Mouse (Mus musculus) embryo, embryonic 9.5 days (tissue): ENCODE measurements around the gene Cd320.
"Not testable (repeated sequence)": the region's sequence is repeated elsewhere in the genome, so short reads cannot be mapped to it uniquely, and the experiment has no call there.

Experiments
- DNase-seq: peaks from one replicate; pipeline ENCODE4 v3.0.0-alpha.2; 2017; ENCODE audit errors: extremely low spot score

Gene Cd320

GRCm38 (mm10) chr17:33824997-33825330, 17.9 kb upstream of the Cd320 start:
- DNase-seq: peak; percentile 10

- DNase-seq: no peak
These were observed 17.4 kb upstream of the Cd320 start for GRCm38 (mm10) chr17:33825462-33825861.

DNA sequence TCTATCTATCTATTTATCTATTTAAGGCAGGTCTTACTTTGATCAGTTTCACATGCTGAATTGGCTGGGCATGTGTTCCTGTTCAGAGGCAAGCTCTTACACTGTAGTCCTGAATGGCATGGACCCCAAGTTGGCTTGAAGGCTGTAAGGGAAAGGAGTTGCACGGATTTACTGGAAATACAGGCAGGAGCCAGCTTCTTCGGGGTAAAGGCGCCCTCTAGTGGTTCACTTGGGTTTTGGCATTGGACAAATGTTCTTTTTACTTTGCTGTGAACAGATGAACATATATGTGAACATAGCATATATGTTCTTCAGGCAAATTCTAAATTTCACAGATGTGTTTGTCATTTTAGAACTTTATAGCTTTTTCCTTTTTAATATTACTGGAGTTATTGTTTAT, 16.0 kb upstream of the Cd320 start:
- DNase-seq: peak; percentile 75

DNA sequence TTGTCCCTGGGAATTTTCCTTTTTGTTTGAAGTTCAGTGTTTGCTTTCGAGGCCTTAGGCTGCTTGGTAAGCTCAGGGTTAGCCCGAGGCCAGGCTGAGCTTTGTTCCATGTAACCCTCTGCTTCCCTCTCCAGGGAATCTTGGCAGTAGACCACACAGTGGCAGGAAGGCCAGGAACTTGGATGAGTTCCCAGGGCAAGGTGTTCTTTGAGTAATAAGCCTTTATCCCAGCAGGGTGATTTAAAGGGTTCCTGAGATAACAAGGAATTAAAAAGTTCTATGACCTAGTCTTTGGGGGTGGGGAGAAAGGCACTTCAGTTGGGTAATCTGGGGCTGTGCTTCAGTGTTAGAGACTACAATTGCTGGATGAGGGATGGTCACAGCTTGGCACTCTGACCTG, 14.0 kb upstream of the Cd320 start:
- DNase-seq: no peak

- DNase-seq: no peak
These were observed 13.3 kb upstream of the Cd320 start for GRCm38 (mm10) chr17:33829561-33829960.

GRCm38 (mm10) chr17:33844196-33844595, 1.3 kb downstream of the Cd320 start:
- DNase-seq: no peak

DNA sequence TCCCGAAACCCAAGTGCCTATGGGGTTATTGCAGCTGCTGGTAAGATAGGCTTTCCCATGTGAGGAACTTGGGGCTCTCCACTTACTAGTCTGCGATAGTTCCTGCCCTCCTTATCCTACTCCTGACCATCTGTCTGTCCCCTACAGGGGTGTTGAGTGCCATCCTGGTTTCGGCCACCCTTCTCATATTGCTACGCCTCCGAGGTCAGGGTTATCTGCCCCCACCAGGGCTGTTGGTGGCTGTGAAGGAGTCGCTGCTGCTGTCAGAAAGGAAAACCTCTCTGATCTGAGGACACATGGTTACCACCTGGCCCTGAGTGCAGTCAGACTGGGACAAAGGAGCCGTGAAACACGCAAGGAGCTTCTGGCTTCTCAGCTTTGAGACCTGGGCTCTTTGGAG, 5.2 kb downstream of the Cd320 start:
- no peak for DNase-seq

DNA sequence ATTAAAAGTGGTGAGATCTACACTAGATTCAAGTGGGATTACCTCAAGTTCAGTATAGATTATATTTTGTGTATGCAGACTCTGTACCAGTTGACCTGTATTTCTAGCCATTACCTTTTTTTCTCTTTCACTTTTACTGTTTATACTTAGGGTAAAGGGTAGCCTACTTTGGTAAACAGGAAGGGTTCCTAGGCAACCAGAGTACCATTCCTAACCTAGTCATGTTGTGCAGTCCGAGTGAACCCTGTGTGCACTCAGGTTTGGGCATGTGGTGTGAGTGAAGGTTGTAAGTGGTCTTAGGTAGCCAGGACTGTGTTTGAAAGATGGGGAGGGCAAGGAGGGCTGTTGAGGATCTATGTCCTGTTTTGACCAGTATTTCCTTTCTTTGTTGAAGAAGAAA, 8.4 kb downstream of the Cd320 start:
- DNase-seq: no peak

GRCm38 (mm10) chr17:33857816-33858215, 14.9 kb downstream of the Cd320 start:
- DNase-seq: no peak

DNA sequence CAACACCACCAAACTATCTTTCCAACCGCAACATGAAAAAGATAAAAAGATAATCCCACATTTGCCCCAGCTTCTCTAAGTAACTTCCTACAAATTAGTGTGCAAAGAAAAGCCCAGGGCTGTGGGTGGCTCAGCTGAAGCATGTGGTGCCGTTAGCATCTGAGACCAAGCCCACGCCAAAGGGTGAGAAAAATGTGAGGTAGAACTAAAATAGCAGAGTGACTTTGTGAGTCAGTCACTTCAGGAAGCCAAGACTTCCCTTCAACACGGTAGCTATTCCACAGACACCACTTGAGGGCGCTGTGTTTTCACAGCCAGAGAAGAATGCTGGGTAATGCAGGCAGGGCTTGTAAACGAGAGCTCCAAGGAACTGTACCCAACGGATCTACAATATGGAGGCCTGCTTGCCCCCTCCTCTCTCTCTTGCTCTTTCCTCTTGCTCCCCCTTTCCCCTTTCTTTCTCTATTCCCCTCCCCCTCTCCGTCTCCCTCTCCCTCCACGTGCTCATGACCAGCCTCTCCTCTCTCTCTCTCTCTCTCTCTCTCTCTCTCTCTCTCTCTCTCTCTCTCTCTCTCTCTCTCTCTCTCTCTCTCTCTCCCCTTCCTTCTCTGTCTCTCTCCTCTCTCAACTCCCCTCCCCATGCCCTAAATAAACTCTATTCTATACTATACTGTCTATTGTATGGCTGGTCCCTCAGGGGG, 22.6 kb downstream of the Cd320 start:
- peak; percentile 41 for DNase-seq

DNA sequence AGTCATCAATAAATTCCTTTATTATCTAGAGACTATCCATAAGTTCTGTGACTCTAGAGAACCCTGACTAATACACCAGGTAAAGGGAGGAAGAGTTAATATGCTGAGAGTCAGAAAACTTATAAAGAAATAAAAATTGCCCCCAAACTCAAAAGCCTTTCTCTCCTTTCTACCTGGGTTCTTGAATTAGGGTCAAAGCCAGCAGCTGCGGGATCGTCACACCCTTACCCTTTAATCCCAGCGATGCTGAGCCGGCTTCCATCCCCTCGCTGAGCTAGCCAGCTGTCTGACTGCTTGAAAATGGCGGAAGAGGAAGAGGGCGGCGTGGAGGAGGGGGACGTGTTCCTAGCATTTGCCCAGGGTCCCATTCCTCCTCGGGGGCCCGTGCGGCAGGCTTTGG, 30.6 kb downstream of the Cd320 start, which contains the start of gene Gm7029:
TSS of gene Gm7029 (plus strand) at position 301 of the 400 bp plus-strand sequence.
- not testable (repeated sequence) for DNase-seq

DNA sequence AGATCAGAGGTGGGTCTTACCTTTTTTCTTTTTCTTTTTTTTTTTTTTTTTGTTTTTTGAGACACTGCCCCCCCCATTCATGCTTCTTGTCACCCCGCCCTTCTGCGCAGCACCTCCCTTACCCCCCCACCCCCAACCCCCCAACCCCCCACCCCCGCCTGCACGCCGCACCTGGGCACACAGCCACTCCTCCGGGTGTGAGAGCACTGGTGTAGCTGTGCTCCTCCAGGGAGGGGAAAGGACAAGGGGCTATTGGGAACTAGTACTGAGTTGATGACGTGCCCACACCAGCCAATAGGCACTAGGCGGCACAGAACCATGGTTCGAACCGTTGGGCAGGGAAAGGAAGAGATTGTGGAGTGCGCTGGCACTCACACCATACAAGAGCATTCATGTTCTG, 31.5 kb downstream of the Cd320 start:
- no peak for DNase-seq

DNA sequence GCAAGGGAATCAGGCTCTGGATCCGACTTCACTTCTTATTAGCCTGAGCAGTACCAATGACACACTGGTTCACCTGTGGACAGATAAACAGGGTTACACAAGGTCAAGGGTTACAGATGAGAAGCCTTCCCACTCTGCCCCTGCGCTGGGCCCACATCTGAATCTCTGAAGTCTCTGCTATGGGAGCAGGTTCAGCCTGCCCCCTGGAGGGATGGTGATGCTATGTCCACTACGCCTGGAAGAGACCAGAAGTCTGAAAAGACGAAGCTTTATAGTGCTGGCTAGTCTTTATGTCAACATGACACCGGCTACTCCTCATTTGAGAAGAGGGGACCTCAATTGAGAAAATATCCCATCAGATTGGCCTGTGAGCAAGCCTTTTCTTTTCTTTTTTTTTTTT, 32.9 kb downstream of the Cd320 start:
- DNase-seq: not testable (repeated sequence)

DNA sequence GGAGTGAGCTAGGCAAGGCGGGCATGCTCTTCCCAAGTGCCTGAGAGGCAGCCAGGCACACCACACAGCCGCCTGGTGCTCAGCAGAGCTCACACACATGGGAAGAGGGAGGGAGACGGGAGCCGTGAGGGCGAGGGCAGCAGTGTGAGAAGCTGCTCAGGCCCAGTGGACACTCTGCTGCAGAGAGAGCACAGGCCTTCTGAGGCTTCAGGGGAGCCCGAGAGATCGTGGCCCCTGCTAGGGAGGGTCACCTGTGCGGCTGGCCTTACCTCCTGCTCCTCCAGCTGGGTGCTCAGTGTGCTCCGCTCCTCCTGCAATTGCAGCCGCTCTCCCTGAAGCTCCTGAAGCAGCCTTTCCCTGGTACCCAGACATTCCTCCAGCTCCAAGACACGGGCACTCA, 41.4 kb downstream of the Cd320 start:
- not testable (repeated sequence) for DNase-seq

DNA sequence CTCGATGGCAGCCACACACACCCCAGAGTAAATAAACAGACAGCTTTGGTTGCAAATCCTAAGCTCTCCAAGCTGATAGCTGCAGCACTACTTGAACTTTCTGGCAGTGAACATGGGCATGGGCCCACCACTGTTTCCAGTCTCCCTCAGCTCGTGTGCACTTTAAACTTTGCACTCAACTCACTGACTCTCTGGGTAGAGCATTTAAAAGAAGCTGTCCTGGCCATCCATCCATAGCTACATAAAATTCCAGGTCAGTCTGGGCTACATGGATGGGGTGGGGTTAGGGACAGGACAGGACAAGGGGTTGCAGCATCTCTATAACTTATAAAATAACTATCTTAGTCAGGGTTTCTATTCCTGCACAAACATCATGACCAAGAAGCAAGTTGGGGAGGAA, 44.9 kb downstream of the Cd320 start:
- not testable (repeated sequence) for DNase-seq

GRCm38 (mm10) chr17:33888230-33888629, 45.3 kb downstream of the Cd320 start:
- not testable (repeated sequence) for DNase-seq

- DNase-seq: not testable (repeated sequence)
These were observed 47.1 kb downstream of the Cd320 start for GRCm38 (mm10) chr17:33889941-33890532.

GRCm38 (mm10) chr17:33890533-33891059, 47.7 kb downstream of the Cd320 start, which contains the start of gene Kifc1:
Gene Kifc1, minus strand, starts transcription at chr17:33890661.
- peak; percentile 100 for DNase-seq

DNA sequence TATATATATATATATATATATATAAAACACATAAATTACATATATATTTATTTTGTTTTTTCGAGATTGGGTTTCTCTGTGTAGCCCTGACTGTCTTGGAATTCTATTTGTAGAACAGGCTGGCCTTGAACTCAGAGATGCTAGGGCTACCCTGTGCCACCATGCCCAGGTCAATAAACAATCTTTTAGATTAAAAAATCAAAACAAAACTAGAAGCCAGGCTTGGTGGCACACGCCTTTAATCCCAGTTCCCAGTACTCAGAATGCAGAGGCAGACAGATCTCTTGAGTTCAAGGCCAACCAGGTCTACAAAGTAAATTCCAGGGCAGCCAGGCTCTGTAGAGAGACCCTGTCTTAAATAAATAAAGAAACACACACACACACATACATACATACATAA, 48.5 kb downstream of the Cd320 start:
- DNase-seq: no peak

GRCm38 (mm10) chr17:33891892-33892291, 49.0 kb downstream of the Cd320 start:
- not testable (repeated sequence) for DNase-seq

- DNase-seq: no peak
These were observed 49.5 kb downstream of the Cd320 start for GRCm38 (mm10) chr17:33892429-33892828.

GRCm38 (mm10) chr17:33893011-33893410, 50.1 kb downstream of the Cd320 start:
- DNase-seq: not testable (repeated sequence)

DNA sequence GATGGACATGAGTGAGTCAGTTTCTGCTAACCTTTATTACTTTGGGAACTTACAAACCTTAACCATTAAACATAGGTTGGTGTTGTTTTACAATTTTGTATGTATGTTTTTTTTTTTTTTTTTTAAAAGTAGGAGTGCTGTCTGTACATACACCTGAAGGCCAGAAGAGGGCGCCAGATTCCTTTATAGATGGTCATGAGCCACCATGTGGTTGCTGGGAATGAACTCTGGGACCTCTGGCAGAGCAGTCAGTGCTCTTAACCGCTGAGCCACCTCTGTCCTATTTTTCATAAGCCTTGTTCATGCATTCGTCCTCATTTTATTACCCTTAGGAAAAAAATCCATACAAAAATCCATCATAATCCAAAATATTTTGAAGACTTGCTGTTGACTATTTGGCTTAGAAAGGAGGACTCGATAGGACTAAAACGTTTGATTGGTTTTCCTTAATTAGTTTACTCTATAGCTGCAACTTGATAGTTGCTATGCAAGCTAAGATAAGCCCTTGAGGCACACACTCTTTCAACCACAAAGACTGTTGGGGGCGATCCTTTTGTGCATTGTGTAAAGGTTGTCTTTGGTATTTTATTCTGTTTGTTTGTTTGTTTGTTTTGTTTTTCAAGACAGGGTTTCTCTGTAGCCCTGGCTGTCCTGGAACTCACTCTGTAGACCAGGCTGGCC, 54.4 kb downstream of the Cd320 start:
- DNase-seq: peak; percentile 45
